Mouse (Mus musculus): ENCODE results near the gene Slxl1.
"Not testable (repeated sequence)": the region's sequence is repeated elsewhere in the genome, so short reads cannot be mapped to it uniquely, and the experiment has no call there.

Gene Slxl1

GRCm38 (mm10) chrX:55226576-55226975 is at the start of gene Slxl1:
Gene Slxl1 (plus strand): TSS chrX:55226876.
- DNase-seq (ENCODE audit: low read depth, low spot score) = not testable (repeated sequence)
